8 mouse cellular contexts compared by ENCODE assay signal in genomic region chr8:110844941-110845340, GRCm38 (mm10). TPM values are rescaled to one million over a fixed set of nuclear protein-coding genes. Genes with fewer than 3 reads are reported as not detected.
DNase-seq lines count a peak whose midpoint lies in the region; ATAC-seq and TF ChIP-seq lines count a peak whose summit lies in the region.
"Had no signal": no experiment of that assay in that cellular context is flagged by ENCODE, and none has a peak within 500 bp of the region (broad histone marks: within the 10 kb centered on the region; RNA-seq: fewer than 3 reads in every experiment).

No protein-coding gene starts in this region.

- no peak overlapping the region; the same call in 1 of the 2 replicates for H3K4me2 ChIP-seq in lung, postnatal 0 days (replicated peaks; ENCODE audit: low read depth, low read length)
- peak overlapping the region; percentile 73; the same call in 1 of the 2 replicates for H3K4me2 ChIP-seq in forebrain, embryonic 12.5 days
- H3K4me2 ChIP-seq in limb, embryonic 15.5 days, result peak overlapping the region; percentile 63
- H3K4me2 ChIP-seq in stomach, postnatal 0 days (replicated peaks; ENCODE audit: low read depth), result peak overlapping the region; percentile 57

- no peak for DNase-seq in lung, postnatal 0 days (ENCODE audit: low spot score)
- DNase-seq in lung, postnatal 36 days, result no peak
- DNase-seq in stomach, postnatal 0 days (ENCODE audit: low spot score), result no peak
- no peak for DNase-seq in gastrocnemius, postnatal 10 days
- DNase-seq in adrenal gland, postnatal 25 days, result no peak
- DNase-seq: layer of hippocampus, postnatal 36 days had no signal

- peaks cover 16% of the 10 kb centered on the region for H3K36me3 ChIP-seq in lung, postnatal 0 days (ENCODE audit: insufficient read depth, low read length)
- H3K36me3 ChIP-seq in forebrain, embryonic 12.5 days (replicated peaks), result peaks cover 50% of the 10 kb centered on the region
- H3K36me3 ChIP-seq in limb, embryonic 15.5 days, result peaks cover 46% of the 10 kb centered on the region
- peaks cover 22% of the 10 kb centered on the region for H3K36me3 ChIP-seq in stomach, postnatal 0 days (ENCODE audit: control insufficient read depth, insufficient read depth, low read length)

- no peak for ATAC-seq in lung, postnatal 0 days
- ATAC-seq in forebrain, embryonic 12.5 days (ENCODE audit: low FRiP score), result no peak
- ATAC-seq in limb, embryonic 15.5 days (ENCODE audit: insufficient number of reproducible peaks, low FRiP score, low TSS enrichment, low read depth), result no peak
- ATAC-seq in stomach, postnatal 0 days (ENCODE audit: low FRiP score, low TSS enrichment), result no peak

- no peaks in the 10 kb centered on the region for H3K27me3 ChIP-seq in lung, postnatal 0 days (replicated peaks; ENCODE audit: insufficient read depth, low read length)
- no peaks in the 10 kb centered on the region for H3K27me3 ChIP-seq in forebrain, embryonic 12.5 days
- no peaks in the 10 kb centered on the region for H3K27me3 ChIP-seq in limb, embryonic 15.5 days
- no peaks in the 10 kb centered on the region for H3K27me3 ChIP-seq in stomach, postnatal 0 days (ENCODE audit: control insufficient read depth, insufficient read depth, low read length)

- no peaks in the 10 kb centered on the region for H3K9me3 ChIP-seq in lung, postnatal 0 days (ENCODE audit: low read length)
- H3K9me3 ChIP-seq in forebrain, embryonic 12.5 days, result no peaks in the 10 kb centered on the region
- no peaks in the 10 kb centered on the region for H3K9me3 ChIP-seq in limb, embryonic 15.5 days
- no peaks in the 10 kb centered on the region for H3K9me3 ChIP-seq in stomach, postnatal 0 days (ENCODE audit: control insufficient read depth, low read length)

- H3K27ac ChIP-seq in lung, postnatal 0 days (ENCODE audit: low read length), result no peak overlapping the region
- no peak overlapping the region for H3K27ac ChIP-seq in forebrain, embryonic 12.5 days
- H3K27ac ChIP-seq in limb, embryonic 15.5 days, result no peak overlapping the region
- no peak overlapping the region for H3K27ac ChIP-seq in stomach, postnatal 0 days (replicated peaks)

- TF ChIP-seq CTCF in lung, postnatal 0 days (IDR thresholded peaks at IDR 0.05), result no peak
- TF ChIP-seq CTCF in stomach, postnatal 0 days (IDR thresholded peaks at IDR 0.05; ENCODE audit: low read depth), result no peak

- H3K4me3 ChIP-seq in lung, postnatal 0 days (ENCODE audit: low read depth, low read length), result no peak overlapping the region
- H3K4me3 ChIP-seq in forebrain, embryonic 12.5 days (replicated peaks), result peak overlapping the region; percentile 87; the same call in 1 of the 2 replicates
- peak overlapping the region; percentile 75 for H3K4me3 ChIP-seq in limb, embryonic 15.5 days
- peak overlapping the region; percentile 88 for H3K4me3 ChIP-seq in stomach, postnatal 0 days (ENCODE audit: low read depth, low read length)

- no peaks in the 10 kb centered on the region; the same call in 1 of the 2 replicates for H3K4me1 ChIP-seq in lung, postnatal 0 days (ENCODE audit: insufficient read depth, low read depth, low read length)
- H3K4me1 ChIP-seq in forebrain, embryonic 12.5 days, result peaks cover 19% of the 10 kb centered on the region
- H3K4me1 ChIP-seq in limb, embryonic 15.5 days, result peaks cover 12% of the 10 kb centered on the region
- H3K4me1 ChIP-seq in stomach, postnatal 0 days (replicated peaks; ENCODE audit: control insufficient read depth, insufficient read depth), result no peaks in the 10 kb centered on the region

- H3K9ac ChIP-seq in lung, postnatal 0 days (replicated peaks; ENCODE audit: low read depth), result 0 out of 2 replicates have a peak overlapping the region, but pooled peaks have one; percentile 19
- no peak overlapping the region for H3K9ac ChIP-seq in forebrain, embryonic 12.5 days
- no peak overlapping the region for H3K9ac ChIP-seq in limb, embryonic 15.5 days
- no peak overlapping the region for H3K9ac ChIP-seq in stomach, postnatal 0 days (ENCODE audit: low read length)

- no peak for TF ChIP-seq EP300 in lung, postnatal 0 days (IDR thresholded peaks at IDR 0.05)
- TF ChIP-seq EP300 in stomach, postnatal 0 days (optimal IDR thresholded peaks at IDR 0.05), result no peak

- 58% methylated on average over 3 of the region's 3 CpGs for WGBS in lung, postnatal 0 days
- WGBS in forebrain, embryonic 12.5 days, result 94% methylated on average over 3 of the region's 3 CpGs
- WGBS in limb, embryonic 15.5 days, result 74% methylated on average over 3 of the region's 3 CpGs
- 53% methylated on average over 3 of the region's 3 CpGs for WGBS in stomach, postnatal 0 days

RNA-seq across cellular contexts. Expression of gene Cog4, which starts 1.5 kb away (rescaled TPM):
- 43.3 and 46.4 TPM in 2 replicates for polyA plus RNA-seq in lung, postnatal 0 days (2015; fragmentation: Nextera tagmentation; extraction: Ambion mirVana)
- polyA plus RNA-seq in forebrain, embryonic 12.5 days (2016; fragmentation: Nextera tagmentation; extraction: Ambion mirVana), result 64.5 and 73.6 TPM in 2 replicates
- 77.7 and 77.8 TPM in 2 replicates for polyA plus RNA-seq in limb, embryonic 15.5 days (2015; fragmentation: Nextera tagmentation; extraction: Ambion mirVana)
- 34.1 and 34.9 TPM in 2 replicates for polyA plus RNA-seq in stomach, postnatal 0 days (2015; fragmentation: Nextera tagmentation; extraction: Ambion mirVana)
- total RNA-seq in gastrocnemius, postnatal 10 days (2021), result 10 to 100 TPM; 40.3 to 41.1 TPM
- total RNA-seq in adrenal gland, postnatal 25 days (2021), result 75.8 and 100 TPM in 2 replicates

RNA-seq across cellular contexts. Expression of gene Sf3b3, which starts 1.6 kb away (rescaled TPM):
- polyA plus RNA-seq in lung, postnatal 0 days (2015; fragmentation: Nextera tagmentation; extraction: Ambion mirVana), result 41.1 and 45.3 TPM in 2 replicates
- polyA plus RNA-seq in forebrain, embryonic 12.5 days (2016; fragmentation: Nextera tagmentation; extraction: Ambion mirVana), result 187 and 189 TPM in 2 replicates
- polyA plus RNA-seq in limb, embryonic 15.5 days (2015; fragmentation: Nextera tagmentation; extraction: Ambion mirVana), result 125 and 127 TPM in 2 replicates
- 38.6 and 39.0 TPM in 2 replicates for polyA plus RNA-seq in stomach, postnatal 0 days (2015; fragmentation: Nextera tagmentation; extraction: Ambion mirVana)
- 10 to 100 TPM; 35.7 to 44.8 TPM for total RNA-seq in gastrocnemius, postnatal 10 days (2021)
- total RNA-seq in adrenal gland, postnatal 25 days (2021), result 81.6 and 86.5 TPM in 2 replicates

RNA-seq across cellular contexts. Expression of gene Il34, which starts 39.2 kb away (rescaled TPM):
- 23.3 and 29.6 TPM in 2 replicates for polyA plus RNA-seq in lung, postnatal 0 days (2015; fragmentation: Nextera tagmentation; extraction: Ambion mirVana)
- polyA plus RNA-seq in forebrain, embryonic 12.5 days (2016; fragmentation: Nextera tagmentation; extraction: Ambion mirVana), result 0.26 and 0.63 TPM in 2 replicates
- polyA plus RNA-seq in limb, embryonic 15.5 days (2015; fragmentation: Nextera tagmentation; extraction: Ambion mirVana), result 5.0 and 5.3 TPM in 2 replicates
- 5.0 and 6.4 TPM in 2 replicates for polyA plus RNA-seq in stomach, postnatal 0 days (2015; fragmentation: Nextera tagmentation; extraction: Ambion mirVana)
- total RNA-seq in gastrocnemius, postnatal 10 days (2021), result 10 to 100 TPM; 12.3 to 14.4 TPM
- total RNA-seq in adrenal gland, postnatal 25 days (2021), result 21.6 and 38.6 TPM in 2 replicates

RNA-seq across cellular contexts. Expression of gene Fuk, which starts 57.3 kb away (rescaled TPM):
- 6.2 and 6.7 TPM in 2 replicates for polyA plus RNA-seq in lung, postnatal 0 days (2015; fragmentation: Nextera tagmentation; extraction: Ambion mirVana)
- polyA plus RNA-seq in forebrain, embryonic 12.5 days (2016; fragmentation: Nextera tagmentation; extraction: Ambion mirVana), result 13.2 and 14.4 TPM in 2 replicates
- 10.9 and 12.2 TPM in 2 replicates for polyA plus RNA-seq in limb, embryonic 15.5 days (2015; fragmentation: Nextera tagmentation; extraction: Ambion mirVana)
- 6.0 and 6.5 TPM in 2 replicates for polyA plus RNA-seq in stomach, postnatal 0 days (2015; fragmentation: Nextera tagmentation; extraction: Ambion mirVana)
- 1 to 10 TPM; 4.1 to 5.0 TPM for total RNA-seq in gastrocnemius, postnatal 10 days (2021)
- total RNA-seq in adrenal gland, postnatal 25 days (2021), result 10.5 and 12.0 TPM in 2 replicates
